Mouse (Mus musculus): ENCODE measurements at regions not wholly inside any gene's neighbourhood (a gene's known extent, or its start where the extent isn't known, plus 50 kb on each side); places are given as distances from the start of the nearest gene placed in this dataset.

- no peak for DNase-seq (ENCODE audit: low read depth, low spot score)
Measured at GRCm38 (mm10) chr13:80611937-80612336, 271.2 kb upstream of the Arrdc3 start.

- DNase-seq (ENCODE audit: low read depth, low spot score), result no peak
Measured at GRCm38 (mm10) chr13:80613167-80613883, 269.9 kb upstream of the Arrdc3 start.

- no peak for DNase-seq (ENCODE audit: low read depth, low spot score)
Measured at GRCm38 (mm10) chr13:80613884-80614247, 269.3 kb upstream of the Arrdc3 start.

GRCm38 (mm10) chr13:80614971-80615370 is 268.2 kb upstream of the Arrdc3 start:
- DNase-seq (ENCODE audit: low read depth, low spot score), result no peak

- no peak for DNase-seq (ENCODE audit: low read depth, low spot score)
Measured at GRCm38 (mm10) chr13:80623005-80623404, 260.2 kb upstream of the Arrdc3 start.

- DNase-seq (ENCODE audit: low read depth, low spot score), result no peak
Measured at GRCm38 (mm10) chr13:80641334-80641733, 241.8 kb upstream of the Arrdc3 start.

- DNase-seq (ENCODE audit: low read depth, low spot score), result no peak
Measured at GRCm38 (mm10) chr13:80647578-80647977, 235.6 kb upstream of the Arrdc3 start.

- no peak for DNase-seq (ENCODE audit: low read depth, low spot score)
Measured at GRCm38 (mm10) chr13:80652967-80653539, 230.1 kb upstream of the Arrdc3 start.

- no peak for DNase-seq (ENCODE audit: low read depth, low spot score)
Measured at GRCm38 (mm10) chr13:80666186-80666713, 216.9 kb upstream of the Arrdc3 start.

GRCm38 (mm10) chr13:80689871-80690270 is 193.3 kb upstream of the Arrdc3 start:
- DNase-seq (ENCODE audit: low read depth, low spot score), result no peak

- no peak for DNase-seq (ENCODE audit: low read depth, low spot score)
Measured at GRCm38 (mm10) chr13:80690654-80691386, 192.4 kb upstream of the Arrdc3 start.

GRCm38 (mm10) chr13:80695549-80696150 is 187.5 kb upstream of the Arrdc3 start:
- DNase-seq (ENCODE audit: low read depth, low spot score), result no peak

- DNase-seq (ENCODE audit: low read depth, low spot score), result no peak
Measured at GRCm38 (mm10) chr13:80709531-80710306, 173.5 kb upstream of the Arrdc3 start.

- DNase-seq (ENCODE audit: low read depth, low spot score), result no peak
Measured at GRCm38 (mm10) chr13:80719313-80719712, 163.9 kb upstream of the Arrdc3 start.

GRCm38 (mm10) chr13:80723215-80724006 is 159.8 kb upstream of the Arrdc3 start:
- DNase-seq (ENCODE audit: low read depth, low spot score), result no peak

- no peak for DNase-seq (ENCODE audit: low read depth, low spot score)
Measured at GRCm38 (mm10) chr13:80729202-80729601, 154.0 kb upstream of the Arrdc3 start.

- no peak for DNase-seq (ENCODE audit: low read depth, low spot score)
Measured at GRCm38 (mm10) chr13:80745991-80746390, 137.2 kb upstream of the Arrdc3 start.

GRCm38 (mm10) chr13:80747022-80747421 is 136.2 kb upstream of the Arrdc3 start:
- peak; percentile 3 for DNase-seq (ENCODE audit: low read depth, low spot score)
